Comparison of ENCODE assay signal across 19 mouse cellular contexts in genomic region chr10:74969266-74969665, GRCm38 (mm10). TPM values are rescaled to one million over a fixed set of nuclear protein-coding genes. Genes with fewer than 3 reads are reported as not detected.
DNase-seq lines count a peak whose midpoint lies in the region; ATAC-seq and TF ChIP-seq lines count a peak whose summit lies in the region.
"Had no signal": no experiment of that assay in that cellular context is flagged by ENCODE, and none has a peak within 500 bp of the region (broad histone marks: within the 10 kb centered on the region; RNA-seq: fewer than 3 reads in every experiment).

No protein-coding gene starts in this region.

- H3K4me2 ChIP-seq in hindbrain, embryonic 13.5 days: peak overlapping the region; percentile 86
- H3K4me2 ChIP-seq in hindbrain, embryonic 11.5 days (replicated peaks; ENCODE audit: low read depth, low read length): no peak overlapping the region
- no peak overlapping the region for H3K4me2 ChIP-seq in midbrain, embryonic 15.5 days
- no peak overlapping the region for H3K4me2 ChIP-seq in midbrain, embryonic 13.5 days (replicated peaks)
- H3K4me2 ChIP-seq in CH12.LX (ENCODE audit: insufficient read depth, low read depth, poor library complexity, severe bottlenecking): peak overlapping the region; percentile 29; the same call in 1 of the 2 replicates
- H3K4me2 ChIP-seq: embryonic facial prominence, embryonic 13.5 days; heart, embryonic 13.5 days had no signal

- intact Hi-C loops in left cerebral cortex, adult 2 months (cut with DNase I): loop anchor here (5.0 kb wide), 1 partner anchor 38 kb away; no protein-coding TSS in a partner anchor
- intact Hi-C loops in left cerebral cortex, postnatal 4 days (cut with DNase I): no loop called here

- H3K4me3 ChIP-seq in hindbrain, embryonic 13.5 days: no peak overlapping the region
- no peak overlapping the region for H3K4me3 ChIP-seq in hindbrain, embryonic 11.5 days (ENCODE audit: low read depth, low read length)
- peak overlapping the region; percentile 73; the same call in 1 of the 2 replicates for H3K4me3 ChIP-seq in left cerebral cortex, adult 2 months
- peak overlapping the region; percentile 80; the same call in 1 of the 2 replicates for H3K4me3 ChIP-seq in midbrain, embryonic 15.5 days
- H3K4me3 ChIP-seq in midbrain, embryonic 13.5 days (replicated peaks): no peak overlapping the region
- peak overlapping the region in 1 of 3 experiments; percentile 40 for H3K4me3 ChIP-seq in CH12.LX (replicated peaks in 1 of 3; ENCODE audit: low read depth in 2 of 3, low read length in 2 of 3, poor library complexity in 1 of 3)
- H3K4me3 ChIP-seq: embryonic facial prominence, embryonic 13.5 days; forebrain, embryonic 12.5 days; heart, embryonic 13.5 days had no signal

- WGBS in hindbrain, embryonic 13.5 days: 93% methylated on average over 2 of the region's 2 CpGs
- WGBS in hindbrain, embryonic 11.5 days: 86% methylated on average over 2 of the region's 2 CpGs
- WGBS in midbrain, embryonic 15.5 days: 91% methylated on average over 2 of the region's 2 CpGs
- 89% methylated on average over 2 of the region's 2 CpGs for WGBS in midbrain, embryonic 13.5 days

- TF ChIP-seq CTCF in left cerebral cortex, adult 2 months (IDR thresholded peaks at IDR 0.05): no peak
- no peak for TF ChIP-seq CTCF in CH12.LX (conservative IDR thresholded peaks at IDR 0.05 in 1 of 2, IDR thresholded peaks at IDR 0.05 in 1 of 2; ENCODE audit: low read depth in 2 of 2, low read length in 2 of 2)

- no peak for ATAC-seq in hindbrain, embryonic 13.5 days (ENCODE audit: low FRiP score)
- ATAC-seq in hindbrain, embryonic 11.5 days (ENCODE audit: low FRiP score): no peak
- no peak for ATAC-seq in midbrain, embryonic 15.5 days (replicated peaks)
- no peak for ATAC-seq in midbrain, embryonic 13.5 days

- no peak; the same call in 1 of the 2 replicates for TF ChIP-seq POLR2A in CH12.LX (IDR thresholded peaks at IDR 0.05; ENCODE audit: low read depth, low read length)

- peak; percentile 82 for TF ChIP-seq EP300 in CH12.LX (IDR thresholded peaks at IDR 0.05; ENCODE audit: low read length)

- DNase-seq in hindbrain, embryonic 11.5 days (ENCODE audit: low spot score): no peak
- no peak for DNase-seq in left cerebral cortex, adult 2 months (ENCODE audit: extremely low spot score in 1 of 2, low spot score in 2 of 2)
- no peak for DNase-seq in left cerebral cortex, postnatal 4 days
- peak; percentile 34 for DNase-seq in CH12.LX (ENCODE audit: extremely low read depth)
- no peak for DNase-seq in gastrocnemius, adult 18-20 months (ENCODE audit: low spot score)
- DNase-seq: adrenal gland, adult 2 months; adrenal gland, postnatal 25 days; cerebellum, adult 18-20 months; cerebellum, adult 9-11 months; cerebellum, postnatal 36 days; gastrocnemius, postnatal 36 days; heart, adult 11 months; heart, postnatal 36 days had no signal

- H3K9ac ChIP-seq in hindbrain, embryonic 13.5 days: no peak overlapping the region
- no peak overlapping the region for H3K9ac ChIP-seq in hindbrain, embryonic 11.5 days (ENCODE audit: low read depth, low read length)
- no peak overlapping the region for H3K9ac ChIP-seq in midbrain, embryonic 15.5 days
- no peak overlapping the region for H3K9ac ChIP-seq in midbrain, embryonic 13.5 days (replicated peaks)
- peak overlapping the region; percentile 38; the same call in 1 of the 2 replicates for H3K9ac ChIP-seq in CH12.LX (ENCODE audit: insufficient read depth, low read depth)
- H3K9ac ChIP-seq: embryonic facial prominence, embryonic 13.5 days; forebrain, embryonic 12.5 days; heart, embryonic 13.5 days had no signal

- TF ChIP-seq RAD21 in CH12.LX (IDR thresholded peaks at IDR 0.05; ENCODE audit: low read depth, low read length): no peak

- peaks cover 21% of the 10 kb centered on the region for H3K27me3 ChIP-seq in hindbrain, embryonic 13.5 days
- H3K27me3 ChIP-seq in hindbrain, embryonic 11.5 days (ENCODE audit: control insufficient read depth, insufficient read depth, low read length): peaks cover 2% of the 10 kb centered on the region; the same call in 1 of the 2 replicates
- 0 out of 2 replicates have a peak, but pooled peaks cover 9% of the 10 kb centered on the region for H3K27me3 ChIP-seq in midbrain, embryonic 15.5 days (replicated peaks)
- H3K27me3 ChIP-seq in midbrain, embryonic 13.5 days: peaks cover 19% of the 10 kb centered on the region; the same call in 1 of the 2 replicates
- H3K27me3 ChIP-seq in CH12.LX (replicated peaks): peaks cover 8% of the 10 kb centered on the region

- in situ Hi-C loops in CH12.LX (cut with MboI; ENCODE audit: low pct_ligation_motif_present, low pct_unique_long_range_greater_than_20kb, low sequenced_read_pairs): no loop called here

- H3K27ac ChIP-seq in hindbrain, embryonic 13.5 days: no peak overlapping the region
- no peak overlapping the region for H3K27ac ChIP-seq in hindbrain, embryonic 11.5 days (ENCODE audit: low read depth, low read length)
- H3K27ac ChIP-seq in left cerebral cortex, adult 2 months: no peak overlapping the region
- H3K27ac ChIP-seq in midbrain, embryonic 15.5 days: no peak overlapping the region
- no peak overlapping the region for H3K27ac ChIP-seq in midbrain, embryonic 13.5 days
- H3K27ac ChIP-seq in CH12.LX (ENCODE audit: insufficient read depth, low read depth): no peak overlapping the region; the same call in 1 of the 2 replicates
- H3K27ac ChIP-seq: embryonic facial prominence, embryonic 13.5 days; forebrain, embryonic 12.5 days; heart, embryonic 13.5 days had no signal

- no peaks in the 10 kb centered on the region for H3K9me3 ChIP-seq in hindbrain, embryonic 13.5 days
- no peaks in the 10 kb centered on the region for H3K9me3 ChIP-seq in hindbrain, embryonic 11.5 days (ENCODE audit: control insufficient read depth, low read length)
- H3K9me3 ChIP-seq in midbrain, embryonic 15.5 days: no peaks in the 10 kb centered on the region
- no peaks in the 10 kb centered on the region for H3K9me3 ChIP-seq in midbrain, embryonic 13.5 days
- H3K9me3 ChIP-seq in CH12.LX (replicated peaks; ENCODE audit: low read length): no peaks in the 10 kb centered on the region
- H3K9me3 ChIP-seq: embryonic facial prominence, embryonic 13.5 days; forebrain, embryonic 12.5 days; heart, embryonic 13.5 days had no signal

- H3K79me2 ChIP-seq in CH12.LX (replicated peaks; ENCODE audit: control insufficient read depth, extremely low read depth, insufficient read depth, poor library complexity, severe bottlenecking): peaks cover 37% of the 10 kb centered on the region

- peaks cover 39% of the 10 kb centered on the region for H3K4me1 ChIP-seq in hindbrain, embryonic 13.5 days (replicated peaks)
- H3K4me1 ChIP-seq in hindbrain, embryonic 11.5 days (replicated peaks; ENCODE audit: control insufficient read depth, insufficient read depth, low read length): peaks cover 8% of the 10 kb centered on the region; the same call in 1 of the 2 replicates
- H3K4me1 ChIP-seq in midbrain, embryonic 15.5 days: peaks cover 22% of the 10 kb centered on the region
- H3K4me1 ChIP-seq in midbrain, embryonic 13.5 days (replicated peaks): peaks cover 26% of the 10 kb centered on the region
- H3K4me1 ChIP-seq in CH12.LX (ENCODE audit: control insufficient read depth in 1 of 2, insufficient read depth in 2 of 2): peaks cover 29 to 56% of the 10 kb centered on the region in 2 experiments

- peaks cover 17% of the 10 kb centered on the region; the same call in 1 of the 2 replicates for H3K36me3 ChIP-seq in hindbrain, embryonic 13.5 days
- no peaks in the 10 kb centered on the region for H3K36me3 ChIP-seq in hindbrain, embryonic 11.5 days (ENCODE audit: control insufficient read depth, insufficient read depth, low read length)
- H3K36me3 ChIP-seq in midbrain, embryonic 15.5 days (replicated peaks): no peaks in the 10 kb centered on the region
- H3K36me3 ChIP-seq in midbrain, embryonic 13.5 days: 0 out of 2 replicates have a peak, but pooled peaks cover 11% of the 10 kb centered on the region
- H3K36me3 ChIP-seq in CH12.LX (replicated peaks in 1 of 2; ENCODE audit: control insufficient read depth in 1 of 2, insufficient read depth in 1 of 2, low read length in 1 of 2): peaks cover 2 to 13% of the 10 kb centered on the region in 2 experiments
- H3K36me3 ChIP-seq: embryonic facial prominence, embryonic 13.5 days; heart, embryonic 13.5 days had no signal

- dilution Hi-C loops in CH12.LX (cut with MboI; ENCODE audit: extremely low pct_ligation_motif_present, extremely low pct_unique_long_range_greater_than_20kb, low sequenced_read_pairs): no loop called here

TF ChIP-seq in CH12.LX, 34 proteins besides CTCF, POLR2A, EP300 and RAD21 (continues in another document):
- TF ChIP-seq MYC (IDR thresholded peaks at IDR 0.05; ENCODE audit: low read depth, low read length) (no peak), MAZ (IDR thresholded peaks at IDR 0.05; ENCODE audit: low read depth, low read length) (no peak), ZNF384 (IDR thresholded peaks at IDR 0.05; ENCODE audit: low read depth, low read length) (no peak), ZKSCAN1 (IDR thresholded peaks at IDR 0.05; ENCODE audit: borderline replicate concordance, low read depth, low read length) (no peak), USF1 (IDR thresholded peaks at IDR 0.05; ENCODE audit: low read depth, low read length) (no peak), MXI1 (IDR thresholded peaks at IDR 0.05; ENCODE audit: low read depth, low read length) (peak; percentile 62), KAT2A (IDR thresholded peaks at IDR 0.05; ENCODE audit: insufficient replicate concordance, low read length) (no peak), MAX (IDR thresholded peaks at IDR 0.05; ENCODE audit: low read length) (no peak), CHD2 (IDR thresholded peaks at IDR 0.05; ENCODE audit: low read length) (0 out of 2 replicates have a peak, but pooled peaks have one; percentile 52), UBTF (IDR thresholded peaks at IDR 0.05; ENCODE audit: low read depth, low read length) (no peak), USF2 (conservative IDR thresholded peaks at IDR 0.05; ENCODE audit: low read depth, low read length) (no peak), SMC3 (IDR thresholded peaks at IDR 0.05; ENCODE audit: low read depth, low read length) (no peak), JUN (IDR thresholded peaks at IDR 0.05; ENCODE audit: insufficient read depth, low read depth, low read length) (peak; percentile 60; the same call in 1 of the 2 replicates)

RNA-seq across cellular contexts. Expression of gene Gnaz, which starts 2.3 kb away (rescaled TPM):
- 45.1 and 46.6 TPM in 2 replicates for polyA plus RNA-seq in hindbrain, embryonic 13.5 days (2015; fragmentation: Nextera tagmentation; extraction: Ambion mirVana)
- 14.0 and 14.7 TPM in 2 replicates for polyA plus RNA-seq in hindbrain, embryonic 11.5 days (2014; fragmentation: Nextera tagmentation; extraction: Ambion mirVana)
- 100 to 1,000 TPM; 114 to 124 TPM for total RNA-seq in left cerebral cortex, adult 2 months (2021)
- total RNA-seq in left cerebral cortex, postnatal 4 days (2021): 100 to 1,000 TPM; 134 to 150 TPM
- polyA plus RNA-seq in midbrain, embryonic 15.5 days (2015; fragmentation: Nextera tagmentation; extraction: Ambion mirVana): 86.2 and 96.0 TPM in 2 replicates
- 39.6 and 42.5 TPM in 2 replicates for polyA plus RNA-seq in midbrain, embryonic 13.5 days (2015; fragmentation: Nextera tagmentation; extraction: Ambion mirVana)
- total RNA-seq in CH12.LX (2012; rRNA removed) (36.9 and 49.9 TPM in 2 replicates), CH12.LX (2014; rRNA removed) (4.3 and 5.5 TPM in 2 replicates)
- polyA plus RNA-seq in CH12.LX (2012; ENCODE audit: insufficient read length, low read depth): 2.7 TPM in 2 replicates
- total RNA-seq in gastrocnemius, adult 18-20 months (2021): under 1 TPM; 0.36 to 0.46 TPM

Comparison
In these comparisons a context has a peak if more than half of its experiments do, and no peak if none do; other contexts are left out.
1. H3K4me2 ChIP-seq: peak in hindbrain, embryonic 13.5 days (single experiment) and CH12.LX (single experiment); none in hindbrain, embryonic 11.5 days (single experiment), midbrain, embryonic 15.5 days (single experiment) and midbrain, embryonic 13.5 days (single experiment).
2. H3K4me3 ChIP-seq: peak in left cerebral cortex, adult 2 months (single experiment) and midbrain, embryonic 15.5 days (single experiment); none in hindbrain, embryonic 13.5 days (single experiment), hindbrain, embryonic 11.5 days (single experiment) and midbrain, embryonic 13.5 days (single experiment).